ENCODE assay signal across 7 mouse cellular contexts in the genomic region with DNA sequence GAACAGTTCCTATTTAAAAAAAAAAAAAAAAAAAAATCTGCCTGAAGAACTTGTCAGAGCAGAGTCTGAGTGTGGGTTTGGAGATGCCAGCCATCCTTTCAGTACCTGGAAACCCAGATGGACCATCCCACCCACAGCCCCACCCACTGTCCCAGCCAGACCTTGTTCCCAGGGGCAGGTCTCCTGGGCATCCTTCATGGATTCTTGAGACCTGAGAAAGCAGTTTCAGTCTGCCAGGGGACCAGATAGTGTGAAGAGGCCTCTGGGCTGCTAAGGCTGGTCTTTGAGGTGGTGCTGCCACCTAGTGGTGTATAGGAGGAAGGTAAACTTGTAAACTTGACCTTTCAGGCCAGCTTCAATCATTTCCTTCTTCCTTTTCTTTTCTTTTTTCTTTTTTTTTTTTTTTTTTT. TPM values are rescaled to one million over a fixed set of nuclear protein-coding genes. Genes with fewer than 3 reads are reported as not detected.
DNase-seq lines count a peak whose midpoint lies in the region; ATAC-seq and TF ChIP-seq lines count a peak whose summit lies in the region.

No protein-coding gene starts in this region.

- TF ChIP-seq CTCF in thymus, adult 2 months (IDR thresholded peaks at IDR 0.05; ENCODE audit: borderline replicate concordance, control insufficient read depth, extremely low read depth, insufficient read depth, low read length, poor library complexity) = no peak
- peak; percentile 89 for TF ChIP-seq CTCF in liver, embryonic 14.5 days (IDR thresholded peaks at IDR 0.05; ENCODE audit: low read depth)

- peak; percentile 62 for DNase-seq in thymus, adult 2 months
- no peak for DNase-seq in thymus, adult 18-20 months
- peak; percentile 77 for DNase-seq in adrenal gland, postnatal 14 days
- DNase-seq in embryonic facial prominence, embryonic 10.5 days (ENCODE audit: low spot score) = peak; percentile 69
- peak in 1 of 3 experiments; percentile 54 for DNase-seq in liver, embryonic 14.5 days (ENCODE audit: low read depth in 3 of 3, low spot score in 3 of 3)

- H3K4me3 ChIP-seq in thymus, adult 2 months (ENCODE audit: control insufficient read depth, insufficient read depth, low read length) = no peak overlapping the region
- H3K4me3 ChIP-seq in embryonic facial prominence, embryonic 10.5 days = no peak overlapping the region
- no peak overlapping the region for H3K4me3 ChIP-seq in hindbrain, embryonic 13.5 days
- no peak overlapping the region for H3K4me3 ChIP-seq in liver, embryonic 14.5 days (ENCODE audit: insufficient read depth in 1 of 2, low read depth in 2 of 2, low read length in 2 of 2)
- no peak overlapping the region for H3K4me3 ChIP-seq in stomach, embryonic 16.5 days (replicated peaks; ENCODE audit: low read length)

- no peak overlapping the region for H3K27ac ChIP-seq in thymus, adult 2 months (ENCODE audit: control insufficient read depth, insufficient read depth, low read length)
- no peak overlapping the region for H3K27ac ChIP-seq in embryonic facial prominence, embryonic 10.5 days (replicated peaks)
- H3K27ac ChIP-seq in hindbrain, embryonic 13.5 days = no peak overlapping the region
- H3K27ac ChIP-seq in liver, embryonic 14.5 days = no peak overlapping the region
- peak overlapping the region; percentile 33; the same call in 1 of the 2 replicates for H3K27ac ChIP-seq in stomach, embryonic 16.5 days (ENCODE audit: low read length)

- H3K9me3 ChIP-seq in embryonic facial prominence, embryonic 10.5 days = no peaks in the 10 kb centered on the region
- H3K9me3 ChIP-seq in hindbrain, embryonic 13.5 days = no peaks in the 10 kb centered on the region
- no peaks in the 10 kb centered on the region for H3K9me3 ChIP-seq in liver, embryonic 14.5 days (ENCODE audit: control insufficient read depth, low read length)
- no peaks in the 10 kb centered on the region for H3K9me3 ChIP-seq in stomach, embryonic 16.5 days (replicated peaks; ENCODE audit: control insufficient read depth, low read length)

- H3K4me1 ChIP-seq in thymus, adult 2 months (replicated peaks; ENCODE audit: control insufficient read depth, insufficient read depth, low read length) = peaks cover 4% of the 10 kb centered on the region; the same call in 1 of the 2 replicates
- peaks cover 13% of the 10 kb centered on the region for H3K4me1 ChIP-seq in embryonic facial prominence, embryonic 10.5 days
- H3K4me1 ChIP-seq in hindbrain, embryonic 13.5 days (replicated peaks) = peaks cover 16% of the 10 kb centered on the region
- peaks cover 0 to 6% of the 10 kb centered on the region in 2 experiments; a peak in 3 of 4 replicates for H3K4me1 ChIP-seq in liver, embryonic 14.5 days (replicated peaks; ENCODE audit: control insufficient read depth in 2 of 2, insufficient read depth in 2 of 2, low read length in 1 of 2)
- H3K4me1 ChIP-seq in stomach, embryonic 16.5 days (ENCODE audit: control insufficient read depth, insufficient read depth, low read length) = peaks cover 9% of the 10 kb centered on the region

- H3K27me3 ChIP-seq in thymus, adult 2 months (ENCODE audit: control insufficient read depth, insufficient read depth, low read length) = no peaks in the 10 kb centered on the region
- no peaks in the 10 kb centered on the region for H3K27me3 ChIP-seq in embryonic facial prominence, embryonic 10.5 days (replicated peaks; ENCODE audit: low read depth, poor library complexity, severe bottlenecking)
- H3K27me3 ChIP-seq in hindbrain, embryonic 13.5 days = no peaks in the 10 kb centered on the region
- no peaks in the 10 kb centered on the region for H3K27me3 ChIP-seq in liver, embryonic 14.5 days (ENCODE audit: control insufficient read depth, insufficient read depth, low read length)
- no peaks in the 10 kb centered on the region for H3K27me3 ChIP-seq in stomach, embryonic 16.5 days (ENCODE audit: control insufficient read depth, insufficient read depth, low read length)

- no peak overlapping the region for H3K4me2 ChIP-seq in hindbrain, embryonic 13.5 days
- H3K4me2 ChIP-seq in liver, embryonic 14.5 days (ENCODE audit: low read depth) = no peak overlapping the region
- H3K4me2 ChIP-seq in stomach, embryonic 16.5 days (ENCODE audit: low read depth, low read length) = no peak overlapping the region

- no peaks in the 10 kb centered on the region for H3K36me3 ChIP-seq in thymus, adult 2 months (ENCODE audit: control insufficient read depth, insufficient read depth, low read length)
- H3K36me3 ChIP-seq in embryonic facial prominence, embryonic 10.5 days (replicated peaks) = peaks cover 5% of the 10 kb centered on the region
- H3K36me3 ChIP-seq in hindbrain, embryonic 13.5 days = peaks cover 11% of the 10 kb centered on the region
- no peaks in the 10 kb centered on the region for H3K36me3 ChIP-seq in liver, embryonic 14.5 days (replicated peaks; ENCODE audit: control insufficient read depth, insufficient read depth, low read depth)
- H3K36me3 ChIP-seq in stomach, embryonic 16.5 days (ENCODE audit: control insufficient read depth, insufficient read depth, low read length) = no peaks in the 10 kb centered on the region

- peak; percentile 44; the same call in 1 of the 2 replicates for ATAC-seq in hindbrain, embryonic 13.5 days (ENCODE audit: low FRiP score)
- no peak for ATAC-seq in liver, embryonic 14.5 days (ENCODE audit: insufficient read depth)
- ATAC-seq in stomach, embryonic 16.5 days (ENCODE audit: insufficient read depth, low FRiP score) = peak; percentile 31; the same call in 1 of the 2 replicates

- no peak overlapping the region for H3K9ac ChIP-seq in hindbrain, embryonic 13.5 days
- H3K9ac ChIP-seq in liver, embryonic 14.5 days (replicated peaks) = no peak overlapping the region
- H3K9ac ChIP-seq in stomach, embryonic 16.5 days (ENCODE audit: low read length) = no peak overlapping the region

- TF ChIP-seq POLR2A in thymus, adult 2 months (IDR thresholded peaks at IDR 0.05; ENCODE audit: control insufficient read depth, extremely low read depth, insufficient read depth, low read length, poor library complexity) = no peak

- TF ChIP-seq EP300 in liver, embryonic 14.5 days (IDR thresholded peaks at IDR 0.05; ENCODE audit: low read depth) = no peak

RNA-seq across cellular contexts. Expression of gene Grk2, which starts 3.8 kb away (rescaled TPM):
- 515 and 528 TPM in 2 replicates for polyA plus RNA-seq in thymus, adult 2 months (2012; rRNA removed)
- 45.2 and 74.4 TPM in 2 replicates for total RNA-seq in adrenal gland, postnatal 14 days (2021)
- 12.5 and 14.8 TPM in 2 replicates for polyA plus RNA-seq in embryonic facial prominence, embryonic 10.5 days (2016; fragmentation: Nextera tagmentation; extraction: Ambion mirVana)
- polyA plus RNA-seq in hindbrain, embryonic 13.5 days (2015; fragmentation: Nextera tagmentation; extraction: Ambion mirVana) = 19.6 and 20.0 TPM in 2 replicates
- polyA plus RNA-seq in liver, embryonic 14.5 days (2012; rRNA removed) = 23.9 and 26.0 TPM in 2 replicates
- 9.4 and 10.8 TPM in 2 replicates for polyA plus RNA-seq in liver, embryonic 14.5 days (2014; fragmentation: Nextera tagmentation; extraction: Ambion mirVana)
- polyA plus RNA-seq in stomach, embryonic 16.5 days (2015; fragmentation: Nextera tagmentation; extraction: Ambion mirVana) = 18.0 and 20.0 TPM in 2 replicates

RNA-seq across cellular contexts. Expression of gene Ankrd13d, which starts 26.8 kb away (rescaled TPM):
- polyA plus RNA-seq in thymus, adult 2 months (2012; rRNA removed) = 56.0 and 61.4 TPM in 2 replicates
- 2.7 and 4.8 TPM in 2 replicates for total RNA-seq in adrenal gland, postnatal 14 days (2021)
- 6.3 and 7.6 TPM in 2 replicates for polyA plus RNA-seq in embryonic facial prominence, embryonic 10.5 days (2016; fragmentation: Nextera tagmentation; extraction: Ambion mirVana)
- polyA plus RNA-seq in hindbrain, embryonic 13.5 days (2015; fragmentation: Nextera tagmentation; extraction: Ambion mirVana) = 29.9 and 33.1 TPM in 2 replicates
- 0.93 and 1.3 TPM in 2 replicates for polyA plus RNA-seq in liver, embryonic 14.5 days (2012; rRNA removed)
- 0.45 and 0.66 TPM in 2 replicates for polyA plus RNA-seq in liver, embryonic 14.5 days (2014; fragmentation: Nextera tagmentation; extraction: Ambion mirVana)
- 10.9 and 11.9 TPM in 2 replicates for polyA plus RNA-seq in stomach, embryonic 16.5 days (2015; fragmentation: Nextera tagmentation; extraction: Ambion mirVana)

RNA-seq across cellular contexts. Expression of gene Ssh3, which starts 40.8 kb away (rescaled TPM):
- polyA plus RNA-seq in thymus, adult 2 months (2012; rRNA removed) = 72.7 and 94.1 TPM in 2 replicates
- total RNA-seq in adrenal gland, postnatal 14 days (2021) = 17.3 and 20.8 TPM in 2 replicates
- polyA plus RNA-seq in embryonic facial prominence, embryonic 10.5 days (2016; fragmentation: Nextera tagmentation; extraction: Ambion mirVana) = 4.2 and 4.5 TPM in 2 replicates
- polyA plus RNA-seq in hindbrain, embryonic 13.5 days (2015; fragmentation: Nextera tagmentation; extraction: Ambion mirVana) = 10.4 and 10.6 TPM in 2 replicates
- 2.8 and 3.5 TPM in 2 replicates for polyA plus RNA-seq in liver, embryonic 14.5 days (2012; rRNA removed)
- polyA plus RNA-seq in liver, embryonic 14.5 days (2014; fragmentation: Nextera tagmentation; extraction: Ambion mirVana) = 1.3 and 1.4 TPM in 2 replicates
- 44.5 and 53.2 TPM in 2 replicates for polyA plus RNA-seq in stomach, embryonic 16.5 days (2015; fragmentation: Nextera tagmentation; extraction: Ambion mirVana)

Comparison
In these comparisons a context has a peak if more than half of its experiments do, and no peak if none do; other contexts are left out.
1. DNase-seq: peak in thymus, adult 2 months (single experiment), adrenal gland, postnatal 14 days (single experiment) and embryonic facial prominence, embryonic 10.5 days (single experiment); none in thymus, adult 18-20 months (0 of 2).
2. RNA of gene Grk2, which starts 3.8 kb away (polyA plus RNA-seq): 515 to 528 TPM in thymus, adult 2 months; 9.4 to 26.0 TPM in liver, embryonic 14.5 days, 19.6 to 20.0 TPM in hindbrain, embryonic 13.5 days, 18.0 to 20.0 TPM in stomach, embryonic 16.5 days and 12.5 to 14.8 TPM in embryonic facial prominence, embryonic 10.5 days; every median in the first group is over 10 times any median in the second.